Mouse (Mus musculus): Measurements from ENCODE around the gene Slco3a1.

DNA sequence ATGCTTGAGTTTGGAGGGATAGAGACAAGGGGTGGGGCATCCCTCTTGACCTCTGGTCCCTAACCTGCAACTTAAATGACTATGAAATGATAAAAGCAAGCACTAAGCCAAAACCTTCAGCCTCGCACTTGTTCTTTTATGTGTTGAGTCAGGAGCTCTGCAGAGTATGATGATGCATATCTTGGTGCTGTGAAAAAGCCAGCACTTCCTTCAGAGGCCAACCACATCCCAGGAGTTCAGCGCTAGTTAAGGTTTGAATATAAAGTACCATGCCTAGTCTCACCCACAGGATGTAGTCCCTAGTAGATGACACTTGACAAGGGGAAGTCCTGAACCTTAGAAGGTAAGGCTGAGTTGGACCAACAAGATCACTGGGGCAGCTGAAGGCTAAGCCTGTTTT, 59.1 kb downstream of the Slco3a1 start:
- TF ChIP-seq CHD2 (IDR thresholded peaks at IDR 0.05; ENCODE audit: low read depth, low read length) (no peak), MAFK (IDR thresholded peaks at IDR 0.05; ENCODE audit: insufficient read depth, low read depth, low read length) (no peak), ZC3H11A (IDR thresholded peaks at IDR 0.05; ENCODE audit: borderline replicate concordance, low read depth, low read length) (no peak), HCFC1 (IDR thresholded peaks at IDR 0.05; ENCODE audit: borderline replicate concordance, insufficient read depth, low read length) (no peak), ZNF384 (IDR thresholded peaks at IDR 0.05; ENCODE audit: low read depth, low read length) (no peak)
